Mouse (Mus musculus) brain, embryonic 14.5 days (tissue): ENCODE data around the gene Rps3.

Experiments used
- CTCF ChIP-seq: fragments of 200-500 bp; IDR thresholded peaks from 2 replicates; pipeline ENCODE4 v1.5.1; 2012; ENCODE audit warnings: inconsistent platforms, mild to moderate bottlenecking, moderate library complexity, borderline replicate concordance; ENCODE audit not compliant: insufficient read depth, insufficient read length; ENCODE audit errors: extremely low read depth
- POLR2A ChIP-seq: fragments of 200-500 bp; IDR thresholded peaks from 2 replicates; pipeline ENCODE4 v1.6.1; 2012; ENCODE audit warnings: mild to moderate bottlenecking, inconsistent platforms, borderline replicate concordance; ENCODE audit not compliant: poor library complexity, insufficient read depth, insufficient read length, severe bottlenecking; ENCODE audit errors: extremely low read depth

- TF ChIP-seq CTCF (no peak), POLR2A (no peak)
These were observed 36.2 kb downstream of the Rps3 start for GRCm38 (mm10) chr7:99447323-99447722.
